Mouse (Mus musculus) skeletal muscle tissue, adult 2 months (tissue): ENCODE results near the gene Ccnk.

Experiments used
- DNase-seq: peaks from one replicate; pipeline ENCODE4 v3.0.0-alpha.2; 2012; ENCODE audit warnings: low read depth, low spot score

The Ccnk gene

DNA sequence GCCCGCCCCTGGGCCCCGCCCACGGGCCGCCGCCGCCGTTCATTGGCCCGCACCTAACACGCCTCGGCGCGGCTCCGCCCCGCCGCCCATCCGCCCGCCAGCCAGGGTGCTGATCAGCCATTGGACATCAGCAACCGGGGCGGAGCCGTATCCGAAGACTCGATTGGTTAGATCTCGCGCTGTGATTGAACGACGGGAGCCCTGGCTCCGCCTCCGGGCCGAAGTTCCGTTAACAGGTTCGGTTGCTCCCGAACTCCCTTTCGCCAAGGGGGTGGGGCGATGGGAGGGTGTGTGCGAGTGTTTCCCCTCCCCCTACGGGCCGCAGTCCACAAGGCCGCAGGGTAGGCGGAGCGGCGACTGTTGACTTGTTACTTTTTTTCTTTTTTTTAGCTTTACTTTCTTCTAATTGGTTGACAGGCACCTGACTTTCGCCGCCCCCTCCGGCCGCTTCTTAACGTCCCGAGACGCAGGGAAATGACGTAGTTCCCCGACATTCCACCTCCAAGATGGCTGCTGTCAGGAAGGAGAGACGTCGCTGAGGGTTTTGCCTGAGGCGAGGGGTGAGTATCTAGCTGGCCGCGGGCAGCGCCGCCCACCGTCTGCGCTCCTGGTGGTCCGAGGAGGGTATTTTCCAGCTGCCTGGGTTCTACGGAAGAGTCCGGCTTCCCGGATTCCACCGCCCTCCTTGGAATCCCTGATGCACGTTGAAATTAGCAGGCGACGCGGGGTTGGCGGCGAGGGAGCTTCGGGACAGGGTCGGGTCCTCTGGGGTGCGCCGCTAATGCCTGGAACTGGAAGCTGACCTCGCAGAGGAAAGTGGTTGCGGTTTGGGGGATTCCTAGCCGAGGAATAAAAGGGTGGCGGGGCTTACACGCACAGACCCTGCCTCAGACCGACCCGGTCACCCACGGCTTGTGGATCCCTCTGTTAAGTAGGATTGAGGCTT is at the start of gene Ccnk:
Gene Ccnk, plus strand, starts transcription at position 259 of the 946 bp plus-strand sequence.
- peak; percentile 100 for DNase-seq

DNA sequence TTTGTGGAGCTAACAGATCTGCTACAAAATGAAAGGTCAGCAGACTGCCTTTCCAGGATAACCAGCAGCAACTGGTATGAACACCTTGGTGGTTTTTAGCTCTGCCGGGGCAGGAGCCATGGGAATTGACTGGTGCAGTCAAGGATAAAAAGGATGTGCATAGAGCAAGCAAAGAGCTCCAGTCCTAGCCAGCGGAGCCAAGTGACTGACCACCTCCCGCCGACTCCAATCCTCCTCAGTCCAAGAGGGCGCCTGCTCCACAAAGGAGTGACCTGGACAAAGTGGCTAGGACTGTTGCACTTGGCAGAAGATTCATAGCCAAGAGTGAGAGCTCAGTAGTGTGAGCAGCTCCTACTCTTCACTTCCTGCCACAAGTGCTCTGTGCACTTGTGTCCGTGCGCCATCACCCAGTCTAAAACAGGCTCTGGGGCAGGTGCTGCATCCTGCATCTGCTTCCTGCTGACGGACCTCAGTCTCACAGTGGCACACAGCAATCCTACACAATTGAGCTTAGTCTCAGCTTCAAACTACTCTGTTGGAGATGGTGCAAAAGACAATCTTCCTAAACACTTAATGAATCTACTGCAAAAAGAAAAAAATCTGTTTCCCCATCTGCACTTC is 46.8 kb upstream of the Ccnk start:
- DNase-seq, result no peak

DNA sequence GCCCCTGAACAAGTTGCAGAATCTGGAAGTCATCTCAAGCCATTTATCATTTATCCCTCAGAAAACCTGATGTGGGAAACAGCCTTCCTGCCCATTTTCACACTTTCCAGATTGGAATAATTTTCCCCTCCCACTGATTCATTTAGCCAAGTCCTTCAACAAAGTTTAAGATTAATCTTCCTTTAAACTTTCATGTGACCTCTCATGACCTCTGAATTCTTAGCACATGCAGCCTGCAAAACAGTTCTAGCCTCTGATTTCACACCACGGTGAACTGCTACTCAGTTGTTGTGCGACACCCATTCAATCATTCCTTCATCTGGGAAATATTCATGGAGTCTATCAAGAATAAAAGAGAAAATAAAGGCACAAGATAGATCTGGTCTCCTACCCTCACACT is 46.2 kb upstream of the Ccnk start:
- no peak for DNase-seq

DNA sequence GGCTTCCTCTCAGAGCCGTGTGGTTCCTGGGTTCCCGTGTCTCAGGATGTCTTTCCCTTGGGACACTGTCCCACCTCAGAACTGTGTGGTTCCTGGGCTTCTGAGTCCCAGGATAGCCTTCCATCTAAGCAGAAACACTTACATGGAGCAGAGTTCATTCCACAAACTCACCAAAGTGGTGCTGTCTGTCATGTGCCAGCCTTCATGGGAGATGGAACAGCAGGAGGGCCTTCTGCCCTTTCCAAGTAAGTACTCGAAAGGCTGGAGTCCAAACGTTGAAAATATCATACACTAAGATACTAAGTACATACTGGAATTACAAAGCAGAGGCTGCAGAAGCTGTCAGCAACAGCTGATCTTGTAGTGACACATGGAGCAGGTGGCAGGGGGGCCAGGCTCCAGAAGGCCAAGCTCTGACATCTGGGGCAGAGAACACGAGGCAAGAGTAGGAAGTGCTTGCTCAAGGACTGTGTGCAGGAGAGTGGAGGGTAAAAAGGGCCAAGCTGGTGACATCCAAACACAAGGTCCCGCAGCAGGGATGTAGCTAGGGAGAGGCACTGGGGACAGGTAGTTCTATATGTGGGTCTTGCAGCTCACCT is 43.7 kb upstream of the Ccnk start:
- DNase-seq, result peak; percentile 87

DNA sequence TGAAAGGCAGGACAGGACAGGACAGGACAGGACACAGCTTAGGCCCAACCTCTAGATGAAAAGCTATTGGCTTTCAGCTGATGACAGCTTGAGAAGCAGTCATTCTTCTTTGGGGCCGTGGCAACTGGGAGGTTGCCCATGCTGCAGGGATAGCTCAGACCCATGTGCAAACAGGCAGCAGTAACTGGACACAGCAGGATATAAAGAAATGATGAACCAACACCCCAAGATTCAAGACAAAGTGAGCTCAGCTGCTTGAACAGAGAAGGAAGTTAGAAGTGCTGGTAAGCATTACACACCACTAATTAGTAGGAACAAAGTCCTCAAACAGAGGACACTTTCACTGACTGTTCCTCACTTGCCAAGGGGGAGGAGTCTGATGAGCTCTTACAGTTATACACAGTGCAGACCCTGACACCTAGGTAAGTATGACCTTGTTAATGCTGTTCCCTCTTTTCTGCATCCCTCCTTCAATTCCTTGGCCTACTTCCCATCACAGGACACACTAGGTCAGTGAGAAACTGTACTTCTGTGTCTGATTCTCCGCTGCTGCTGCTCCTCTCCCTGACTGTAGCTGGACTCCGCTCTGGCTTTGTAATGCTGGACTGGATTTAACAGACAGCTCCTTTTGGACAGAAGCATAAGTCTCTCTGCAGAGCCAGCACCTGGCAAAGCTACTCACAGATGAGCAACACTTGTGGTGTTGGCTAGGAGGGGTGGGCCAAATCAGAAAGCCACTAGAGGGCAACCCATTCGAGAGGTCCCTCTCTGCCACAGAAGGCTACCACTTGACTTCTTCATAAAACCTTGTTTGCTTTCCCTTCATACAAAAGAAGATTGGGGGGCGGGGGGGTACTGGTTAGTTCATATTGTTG is 35.5 kb upstream of the Ccnk start:
- DNase-seq, result peak; percentile 40

DNA sequence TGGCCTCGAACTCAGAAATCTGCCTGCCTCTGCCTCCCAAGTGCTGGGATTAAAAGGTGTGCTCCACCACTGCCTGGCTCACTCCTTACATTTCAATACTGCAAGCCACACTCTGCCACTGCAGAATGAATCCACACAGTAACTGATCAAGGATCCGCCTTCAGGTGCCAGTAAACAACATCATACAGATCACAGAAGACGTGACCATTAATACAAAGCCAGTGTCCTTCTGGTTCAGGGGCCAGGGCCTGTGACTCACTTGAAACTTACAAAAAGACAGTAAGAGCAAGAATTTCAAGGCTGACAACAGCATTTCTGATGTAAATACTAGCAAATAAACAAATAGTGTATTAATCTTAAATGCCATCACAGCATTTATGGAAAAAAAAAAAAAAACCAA is 34.2 kb upstream of the Ccnk start:
- DNase-seq, result no peak

DNA sequence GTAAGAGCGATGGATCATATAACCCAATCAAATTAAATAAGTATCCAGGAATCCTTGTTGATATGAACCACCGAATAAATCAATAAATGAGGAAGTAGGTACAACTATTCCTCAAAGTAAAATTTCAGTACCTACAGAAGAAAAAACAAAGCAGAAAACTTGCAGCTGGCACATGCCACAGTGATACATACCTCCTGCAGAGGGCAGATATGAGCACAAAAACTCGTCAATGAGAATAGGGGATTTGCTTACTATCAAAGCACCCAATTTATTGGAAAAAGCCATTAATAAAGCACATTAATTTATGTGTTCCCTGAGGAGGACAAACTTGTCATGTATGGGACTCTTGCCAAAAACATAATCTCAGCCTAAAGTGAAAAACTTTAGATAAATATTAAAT is 29.6 kb upstream of the Ccnk start:
- DNase-seq, result no peak

DNA sequence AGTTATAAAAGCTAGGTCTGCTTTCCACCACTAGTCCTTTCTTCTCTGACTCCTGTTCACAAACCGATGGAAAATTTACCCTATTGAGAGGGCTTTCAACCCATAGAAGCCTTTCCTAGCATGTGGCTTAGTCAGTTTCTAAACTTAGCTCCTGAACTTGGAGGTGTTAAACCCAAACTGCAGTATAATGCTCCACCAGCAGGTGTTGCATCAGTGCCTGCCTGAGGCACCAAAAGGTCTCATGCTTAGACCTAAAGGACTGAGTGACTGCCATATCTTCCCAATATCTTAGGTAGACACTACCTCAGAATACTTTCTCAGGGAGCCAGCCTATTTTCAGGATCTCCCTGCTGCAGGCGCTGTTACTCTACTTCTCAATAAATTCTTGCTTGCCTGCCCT is 26.6 kb upstream of the Ccnk start:
- no peak for DNase-seq

DNA sequence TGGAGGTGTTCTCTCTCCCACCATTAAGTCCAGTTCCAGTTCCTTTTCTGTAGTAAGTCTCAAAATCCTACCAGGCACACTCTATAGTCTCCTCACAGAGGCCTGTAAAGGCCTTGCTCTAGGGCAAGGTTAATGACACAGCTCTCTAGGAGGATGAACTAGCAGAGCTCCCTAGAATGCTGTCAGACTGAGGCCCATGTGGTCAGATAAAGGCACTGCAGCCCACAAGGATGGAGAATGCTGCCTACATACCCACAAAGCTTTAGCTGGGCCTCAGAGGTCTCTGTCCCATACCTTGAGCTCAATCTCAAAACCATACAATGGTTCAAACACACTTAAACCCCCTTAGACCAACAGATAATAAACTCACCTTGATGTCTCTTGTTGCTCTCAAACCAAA is 19.5 kb upstream of the Ccnk start:
- no peak for DNase-seq

DNA sequence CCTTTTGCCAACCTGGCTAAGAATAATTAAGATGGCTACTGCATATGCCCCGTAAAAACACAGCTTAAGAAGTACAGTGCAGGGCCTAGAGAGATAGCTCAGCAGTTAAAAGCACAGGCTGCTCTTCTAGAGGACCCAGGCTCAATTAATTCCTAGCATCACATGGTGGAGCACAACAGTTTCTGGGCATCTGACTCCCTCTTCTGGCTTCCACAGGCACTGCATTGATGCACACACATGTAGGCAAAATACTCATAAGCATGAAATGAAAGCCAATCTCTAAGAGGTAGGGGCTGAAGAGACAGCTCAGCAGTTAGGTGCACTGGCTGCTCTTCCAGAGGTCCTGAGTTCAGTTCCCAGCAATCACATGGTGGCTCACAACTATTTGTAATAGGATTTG is 17.3 kb upstream of the Ccnk start:
- no peak for DNase-seq

DNA sequence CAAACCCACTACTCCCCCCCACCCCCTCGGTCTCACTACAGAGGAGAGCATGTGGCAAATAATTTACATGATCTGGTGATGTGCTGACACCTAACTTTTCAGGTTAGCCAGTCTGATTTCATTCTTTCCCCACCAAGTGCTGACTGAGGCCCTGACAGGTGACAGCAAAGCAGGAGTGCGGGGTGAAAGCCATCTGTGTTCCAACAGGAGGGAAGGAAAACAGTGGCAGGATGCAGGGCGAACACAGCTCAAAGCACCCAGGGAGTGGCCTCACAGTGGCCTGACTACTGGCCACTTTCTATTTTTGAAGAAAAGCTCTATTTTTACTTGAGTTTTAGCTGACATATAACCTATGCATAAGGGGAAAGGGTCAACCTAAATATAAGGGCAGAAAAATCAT is 15.7 kb upstream of the Ccnk start:
- no peak for DNase-seq

DNA sequence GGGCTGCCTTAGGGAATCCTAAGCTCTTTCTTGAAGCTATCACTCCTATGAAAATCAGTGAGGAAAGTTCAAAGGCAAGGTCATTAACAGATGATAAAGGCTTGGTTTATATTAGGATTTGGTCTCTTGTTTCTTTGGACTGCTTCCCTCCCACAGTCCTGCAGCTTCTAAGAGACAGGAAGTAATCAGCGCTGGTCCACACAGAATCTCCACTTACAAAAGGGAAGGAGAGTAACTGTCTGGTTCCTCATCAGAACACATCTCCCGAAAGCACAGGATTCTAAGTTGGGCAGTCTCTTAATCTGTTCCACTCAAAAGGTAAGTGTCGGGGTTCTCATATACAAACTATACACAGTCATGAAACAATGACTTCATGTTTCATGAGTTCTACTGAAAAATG is 10.5 kb upstream of the Ccnk start:
- no peak for DNase-seq

DNA sequence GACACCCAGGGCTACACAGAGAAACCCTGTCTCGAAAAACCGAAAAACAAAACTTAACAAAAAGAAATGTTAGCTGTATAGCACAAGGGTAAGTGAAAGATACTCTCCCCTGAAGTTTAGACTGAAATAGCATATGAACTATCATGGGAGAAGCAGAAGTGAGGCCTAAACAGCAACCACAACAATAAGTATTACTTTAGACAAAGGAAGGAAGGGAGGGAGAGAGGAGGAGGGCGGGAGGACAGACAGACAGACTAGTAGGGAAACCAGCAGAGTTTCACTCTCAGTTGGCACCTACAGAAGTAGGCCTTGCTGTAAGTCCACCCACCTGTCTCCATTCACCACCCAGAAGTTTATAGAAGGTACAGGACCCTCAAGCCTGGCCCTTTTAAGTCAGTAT is 8.9 kb upstream of the Ccnk start:
- DNase-seq, result no peak

DNA sequence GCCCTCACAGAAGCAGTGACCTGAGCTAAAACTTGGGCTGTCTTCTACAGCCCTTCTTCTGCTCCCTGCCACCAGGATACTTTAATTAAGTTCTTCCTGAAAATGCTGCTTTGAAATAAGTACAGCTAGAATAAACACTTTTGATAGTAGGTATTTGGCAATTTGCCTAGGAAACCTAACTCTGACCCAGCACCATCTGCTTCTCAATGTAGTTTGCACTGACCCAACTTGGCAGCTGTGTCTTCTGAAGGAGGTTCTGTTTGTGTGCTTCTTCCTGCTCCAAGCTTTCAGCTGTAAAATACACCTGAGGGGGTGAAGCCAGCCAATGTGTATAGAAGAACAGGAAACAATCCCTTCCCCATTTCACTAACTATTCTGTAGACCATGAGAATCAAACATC is 8.0 kb upstream of the Ccnk start:
- no peak for DNase-seq

DNA sequence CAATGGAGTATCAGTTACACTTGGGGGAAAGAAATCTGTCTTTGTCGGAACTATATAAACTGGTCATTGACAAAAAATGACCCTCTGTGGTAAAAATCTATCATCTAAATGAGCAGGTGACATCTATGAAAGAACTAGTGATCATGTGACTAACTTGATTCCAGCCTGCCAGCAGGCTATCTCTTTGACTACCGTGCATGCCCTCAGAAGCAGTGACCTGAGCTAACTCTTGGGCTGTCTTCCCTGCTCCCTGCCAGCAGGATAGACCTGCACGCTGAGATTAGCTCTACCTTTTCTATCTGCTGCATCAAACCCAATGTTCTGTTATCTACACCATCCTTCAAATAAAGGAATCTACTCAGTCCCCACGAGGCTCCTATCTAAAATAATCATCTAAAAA is 6.7 kb upstream of the Ccnk start:
- no peak for DNase-seq

DNA sequence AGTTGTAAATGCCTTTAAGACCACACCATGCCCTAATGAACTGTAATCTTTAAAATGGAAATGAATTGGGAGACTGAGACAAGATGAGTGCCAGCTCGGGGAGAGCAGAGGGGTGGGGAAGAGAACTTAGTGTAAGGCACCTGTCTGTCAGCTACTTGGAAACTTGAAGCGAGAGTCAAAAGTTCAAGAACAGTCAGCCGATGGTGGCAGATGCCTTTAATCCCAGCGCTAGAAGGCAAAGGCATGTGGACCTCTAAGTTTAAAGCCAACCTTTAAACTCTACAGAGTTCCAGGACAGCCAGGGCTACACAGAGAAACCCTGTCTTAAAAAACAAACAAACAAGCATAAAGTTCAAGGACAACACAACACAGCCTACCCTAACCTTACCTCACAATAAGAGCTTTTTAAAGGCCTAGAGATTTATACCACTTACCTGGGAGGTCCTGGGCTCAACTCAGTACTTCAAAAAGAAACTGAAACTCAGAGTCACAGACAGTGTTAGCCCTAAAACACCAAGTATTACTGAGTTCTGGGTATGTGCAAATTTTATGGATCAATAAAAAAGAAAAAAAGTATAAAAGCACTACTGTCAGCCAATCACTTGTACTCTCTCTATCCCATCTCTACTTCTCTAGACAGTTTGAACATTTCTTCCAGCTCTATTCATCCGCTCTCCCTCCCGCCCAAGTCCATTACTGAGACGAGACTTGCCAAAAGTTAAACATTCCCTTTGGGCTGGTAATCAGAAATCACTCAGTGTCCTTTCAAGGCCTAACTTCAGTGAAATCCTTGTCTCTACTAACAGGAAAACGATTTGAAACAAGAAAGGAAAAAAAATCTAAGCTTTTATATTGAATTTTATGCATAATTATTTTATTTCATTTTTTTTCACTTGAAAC is 4.5 kb upstream of the Ccnk start:
- DNase-seq, result no peak

DNA sequence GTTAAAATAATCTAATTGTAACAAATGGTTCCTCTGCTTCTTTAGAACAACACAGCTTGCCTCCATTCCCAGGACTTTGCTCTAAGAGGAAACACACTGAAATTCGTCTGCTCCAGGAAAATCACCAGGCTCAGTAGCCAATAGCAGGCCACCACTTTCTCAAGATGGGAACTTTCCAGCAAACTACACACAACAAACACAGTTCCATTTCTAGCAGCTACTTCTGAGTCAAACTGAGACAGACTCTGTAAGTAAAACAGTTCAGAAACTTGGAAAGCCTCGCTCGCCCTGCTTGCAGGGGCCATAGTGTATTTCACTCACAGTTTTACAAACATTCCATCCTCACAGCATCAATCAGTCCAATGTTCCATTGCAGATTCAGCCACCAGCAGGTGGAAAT is 3.0 kb upstream of the Ccnk start:
- no peak for DNase-seq

DNA sequence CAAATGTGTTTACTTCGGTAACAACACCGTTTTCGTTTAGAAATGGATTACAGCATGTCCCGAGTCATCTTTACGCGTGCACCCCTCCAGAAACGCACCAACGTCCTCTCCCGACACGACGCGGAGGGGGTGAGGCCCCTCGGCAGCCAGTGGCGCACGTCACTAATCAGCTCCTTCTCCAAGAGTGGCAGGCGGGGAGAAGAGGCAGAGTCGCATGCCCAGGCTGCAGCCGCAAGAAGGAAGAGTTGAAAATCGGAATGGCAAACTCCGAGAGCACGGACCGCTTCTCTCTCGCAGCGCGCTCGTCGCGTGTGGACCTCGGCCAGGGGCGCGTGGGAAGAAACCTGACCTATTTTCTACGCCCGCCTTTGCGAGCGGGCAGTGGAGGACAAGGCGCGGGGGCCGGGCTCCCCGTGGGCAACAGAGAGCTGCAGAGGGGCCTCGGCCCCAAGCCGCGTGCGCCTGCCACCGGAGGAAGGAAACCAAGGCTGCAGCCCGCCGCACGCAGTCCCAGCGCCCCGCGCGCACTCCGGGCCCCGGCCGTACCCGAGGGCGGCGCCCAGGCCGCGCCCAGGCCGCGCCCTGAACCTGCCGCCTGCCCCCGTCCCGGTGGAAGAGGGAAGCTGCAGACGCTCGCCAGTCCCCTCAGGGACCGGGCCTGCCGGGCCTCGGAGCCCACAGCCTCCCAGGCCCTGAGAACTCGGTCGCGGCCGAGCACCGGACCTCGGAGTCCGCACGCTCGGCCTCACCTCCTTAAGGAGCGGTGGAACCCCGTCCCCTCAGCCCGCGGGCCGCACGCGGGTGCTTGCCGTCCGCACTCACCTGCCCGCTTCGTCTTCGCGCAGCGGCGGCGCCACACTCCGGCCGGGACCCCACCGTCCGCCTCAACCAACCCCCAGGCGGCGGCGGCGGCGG is 791 bp upstream of the Ccnk start:
- peak; percentile 29 for DNase-seq

DNA sequence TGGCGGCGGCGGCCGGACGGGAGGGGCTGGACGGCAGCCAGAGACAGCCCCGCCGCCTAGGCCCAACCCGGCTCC is 296 bp upstream of the Ccnk start, which contains the start of gene Setd3:
Gene Setd3, minus strand, starts transcription at position 69 of the 75 bp plus-strand sequence.
- DNase-seq, result no peak

DNA sequence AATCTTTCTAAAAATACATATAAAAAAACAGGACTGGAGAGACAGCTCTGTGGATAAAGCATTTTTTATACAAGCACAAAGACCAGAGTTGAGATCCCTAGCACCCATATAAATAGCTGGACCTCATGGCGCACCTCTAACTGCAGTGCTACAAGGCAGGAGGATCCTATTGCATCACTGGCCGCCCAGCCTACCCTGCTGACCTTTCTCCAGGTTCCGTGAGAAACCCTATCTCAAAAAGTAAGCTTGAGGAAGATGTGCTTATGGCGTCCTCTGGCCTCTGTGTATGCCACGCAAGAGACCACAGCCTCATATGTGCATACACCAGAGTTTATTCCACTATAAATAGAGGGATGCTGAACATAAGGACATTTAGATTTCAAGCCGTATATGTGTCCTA is 2.3 kb downstream of the Ccnk start:
- DNase-seq, result peak; percentile 54
